Mouse (Mus musculus): ENCODE data around the gene Cog4.
"Not testable (repeated sequence)": the region's sequence is repeated elsewhere in the genome, so short reads cannot be mapped to it uniquely, and the experiment has no call there.

The Cog4 gene

GRCm38 (mm10) chr8:110892913-110893312, 46.5 kb downstream of the Cog4 start:
- peak; percentile 91 for DNase-seq

DNA sequence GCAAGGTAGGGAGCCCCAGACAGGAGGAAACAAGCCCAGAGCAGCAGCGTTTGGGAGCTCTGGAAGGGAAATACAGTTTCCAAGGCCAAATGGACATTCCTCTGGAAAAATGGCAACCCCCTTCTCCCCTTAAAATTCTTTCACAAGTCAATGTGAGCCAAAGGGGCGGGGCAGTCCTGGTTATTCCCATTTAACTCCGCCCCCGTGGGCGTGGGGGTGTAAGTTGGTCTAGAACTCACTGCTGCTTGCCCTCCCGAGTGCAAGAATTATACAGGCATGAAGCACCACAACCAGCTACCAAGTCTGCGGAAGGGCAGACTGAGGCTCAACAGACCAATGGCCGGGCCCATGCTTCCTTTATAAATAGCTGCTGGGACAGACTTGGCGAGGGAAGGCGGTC, 48.5 kb downstream of the Cog4 start:
- DNase-seq = peak; percentile 47

GRCm38 (mm10) chr8:110895254-110895653, 48.9 kb downstream of the Cog4 start:
- DNase-seq = no peak

GRCm38 (mm10) chr8:110895812-110896211, 49.4 kb downstream of the Cog4 start:
- peak; percentile 29 for DNase-seq

- peak; percentile 16 for DNase-seq
These were observed 51.1 kb downstream of the Cog4 start for GRCm38 (mm10) chr8:110897495-110897894.

GRCm38 (mm10) chr8:110901056-110901455, 54.7 kb downstream of the Cog4 start:
- no peak for DNase-seq

DNA sequence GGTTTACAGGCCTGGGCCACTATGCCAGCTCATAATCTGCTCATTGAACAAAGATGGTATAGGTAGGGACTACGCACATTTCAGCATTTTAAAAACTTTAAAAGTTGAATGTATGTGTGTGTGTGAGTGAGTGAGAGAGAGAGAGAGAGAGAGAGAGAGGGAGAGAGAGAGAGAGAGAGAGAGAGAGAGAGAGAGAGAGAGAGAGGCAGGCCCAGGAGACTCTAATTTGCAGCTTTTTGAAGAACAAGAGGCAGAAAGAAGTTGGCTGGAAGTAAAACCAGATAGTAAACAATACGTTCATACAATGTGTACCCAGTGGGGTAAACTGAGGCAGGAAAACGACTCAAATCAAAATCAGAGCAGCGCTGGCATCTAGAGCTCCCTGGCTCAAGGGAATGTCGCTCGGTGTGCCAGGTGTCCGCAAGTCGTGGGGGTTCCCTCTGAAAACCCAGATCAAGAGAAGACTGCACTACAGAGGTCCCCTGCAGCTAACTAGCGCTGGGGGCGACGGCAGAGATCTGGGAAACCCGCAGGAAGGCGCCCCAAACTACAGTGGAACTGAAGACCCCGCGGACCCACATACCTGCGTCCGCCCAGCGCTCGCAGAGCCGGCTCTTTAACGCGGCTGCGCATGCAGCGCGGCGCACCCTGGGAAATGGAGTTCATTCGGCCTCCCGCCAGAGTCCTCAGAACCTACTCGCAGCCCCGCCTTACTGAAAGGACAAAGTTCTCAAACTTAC, 55.6 kb downstream of the Cog4 start, which contains the start of gene Fuk:
Gene Fuk (minus strand): TSS at position 650 of the 740 bp plus-strand sequence.
- peak; percentile 84 for DNase-seq

GRCm38 (mm10) chr8:110902579-110902965, 56.2 kb downstream of the Cog4 start:
- no peak for DNase-seq

GRCm38 (mm10) chr8:110905404-110905803, 59.0 kb downstream of the Cog4 start:
- no peak for DNase-seq

GRCm38 (mm10) chr8:110906682-110907081, 60.3 kb downstream of the Cog4 start:
- DNase-seq = no peak

DNA sequence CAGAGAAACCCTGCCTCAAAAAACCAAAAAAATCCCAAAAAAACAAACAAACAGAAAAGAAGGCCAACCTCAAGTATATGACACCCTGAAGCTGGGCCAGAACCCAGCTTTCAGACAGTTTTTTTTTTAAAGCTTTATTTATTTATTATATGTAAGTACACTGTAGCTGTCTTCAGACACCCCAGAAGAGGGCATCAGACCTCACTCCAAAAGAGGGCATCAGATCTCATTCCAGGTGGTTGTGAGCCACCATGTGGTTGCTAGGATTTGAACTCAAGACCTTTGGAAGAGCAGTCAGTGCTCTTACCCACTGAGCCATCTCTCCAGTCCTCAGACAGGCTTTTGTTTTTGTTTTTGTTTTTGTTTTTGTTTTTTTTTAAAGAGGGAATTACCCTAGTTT, 63.5 kb downstream of the Cog4 start:
- not testable (repeated sequence) for DNase-seq

DNA sequence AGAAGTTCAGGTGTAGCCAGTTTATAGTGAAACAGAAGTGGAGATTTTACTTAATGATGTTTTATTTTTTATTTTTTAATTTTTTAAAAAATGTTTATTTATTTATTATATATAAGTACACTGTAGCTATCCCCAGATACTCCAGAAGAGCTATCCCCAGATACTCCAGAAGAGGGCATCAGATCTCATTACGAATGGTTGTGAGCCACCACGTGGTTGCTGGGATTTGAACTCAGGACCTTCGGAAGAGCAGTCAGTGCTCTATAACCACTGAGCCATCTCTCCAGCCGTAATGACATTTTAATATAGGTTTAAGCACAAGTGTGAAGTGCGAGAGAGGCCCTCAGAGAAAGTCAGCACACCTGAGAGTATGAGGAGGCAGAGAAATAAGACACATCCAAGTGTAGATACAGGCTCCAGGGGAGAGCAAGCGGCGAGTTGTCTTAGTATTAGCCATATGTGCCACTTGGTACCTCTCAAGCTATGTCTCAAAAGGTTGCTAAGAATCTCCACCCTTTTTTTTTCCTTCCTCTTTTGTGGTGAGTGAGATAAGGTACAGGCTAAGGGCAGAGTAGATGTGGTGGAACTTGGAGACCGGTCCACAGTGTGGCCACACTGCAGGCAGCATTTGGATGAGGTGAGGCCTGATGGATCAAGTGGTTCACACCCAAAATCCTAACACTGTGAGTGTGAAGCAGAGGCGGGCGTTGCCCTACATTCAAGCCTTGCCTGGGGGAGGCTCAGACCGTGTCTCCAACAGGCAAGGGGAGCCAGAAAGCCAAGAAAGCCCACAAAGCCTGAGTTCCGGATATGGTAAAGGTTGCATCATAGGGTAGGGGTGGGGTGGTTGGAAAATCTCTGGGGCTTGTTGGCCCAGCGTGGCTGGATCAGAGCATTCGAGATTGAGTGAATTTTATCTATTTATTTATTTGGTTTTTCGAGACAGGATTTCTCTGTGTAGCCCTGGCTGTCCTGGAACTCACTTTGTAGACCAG, 65.5 kb downstream of the Cog4 start:
- no peak for DNase-seq

DNA sequence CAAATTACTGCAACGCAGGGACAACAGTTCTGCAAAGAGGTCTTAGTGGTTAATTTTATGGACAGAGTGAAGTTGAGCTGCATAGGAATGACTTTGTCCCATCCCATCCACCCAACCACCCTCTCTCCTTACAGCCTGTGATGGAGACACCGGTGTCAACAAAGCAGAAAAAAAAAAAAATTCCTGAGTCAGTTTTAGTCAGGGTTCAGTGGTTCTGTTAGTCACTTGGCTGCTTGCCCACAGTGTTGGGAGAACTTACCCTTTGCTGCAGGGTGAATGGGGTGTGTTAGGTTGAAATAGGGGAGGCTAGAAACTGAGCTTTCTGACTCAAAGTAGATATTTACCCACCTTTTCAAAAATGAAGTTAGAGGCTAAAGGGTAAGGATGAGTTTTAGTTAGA, 71.0 kb downstream of the Cog4 start:
- DNase-seq = peak; percentile 63

GRCm38 (mm10) chr8:110918027-110918426, 71.6 kb downstream of the Cog4 start:
- DNase-seq = no peak

DNA sequence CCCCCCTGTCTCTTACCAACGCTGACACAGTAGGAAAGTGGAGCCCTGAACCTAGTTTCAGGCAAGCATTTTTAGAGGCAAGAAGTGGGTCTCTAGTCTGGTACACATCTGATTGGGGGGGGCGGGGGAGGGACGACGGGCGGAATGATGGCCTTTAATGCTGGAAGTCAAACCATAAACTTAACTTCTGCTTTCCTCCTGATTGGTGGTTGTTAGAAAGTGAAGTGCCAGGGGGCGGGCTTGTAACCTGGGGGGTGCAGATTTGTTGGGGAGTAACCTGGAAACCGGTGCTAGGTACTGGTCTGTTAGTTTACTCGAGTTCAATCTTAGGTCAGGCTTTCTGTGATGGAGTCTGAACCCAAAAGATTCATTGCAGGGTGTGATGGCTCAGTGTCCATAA, 72.1 kb downstream of the Cog4 start:
- peak; percentile 67 for DNase-seq

- peak; percentile 97 for DNase-seq
These were observed 73.1 kb downstream of the Cog4 start, which contains the start of gene St3gal2 for GRCm38 (mm10) chr8:110919341-110920031. Gene St3gal2, plus strand, starts transcription at chr8:110919922.

- peak; percentile 82 for DNase-seq
These were observed 73.8 kb downstream of the Cog4 start for GRCm38 (mm10) chr8:110920032-110920772.

- peak; percentile 60 for DNase-seq
These were observed 74.4 kb downstream of the Cog4 start for GRCm38 (mm10) chr8:110920773-110921277.

DNA sequence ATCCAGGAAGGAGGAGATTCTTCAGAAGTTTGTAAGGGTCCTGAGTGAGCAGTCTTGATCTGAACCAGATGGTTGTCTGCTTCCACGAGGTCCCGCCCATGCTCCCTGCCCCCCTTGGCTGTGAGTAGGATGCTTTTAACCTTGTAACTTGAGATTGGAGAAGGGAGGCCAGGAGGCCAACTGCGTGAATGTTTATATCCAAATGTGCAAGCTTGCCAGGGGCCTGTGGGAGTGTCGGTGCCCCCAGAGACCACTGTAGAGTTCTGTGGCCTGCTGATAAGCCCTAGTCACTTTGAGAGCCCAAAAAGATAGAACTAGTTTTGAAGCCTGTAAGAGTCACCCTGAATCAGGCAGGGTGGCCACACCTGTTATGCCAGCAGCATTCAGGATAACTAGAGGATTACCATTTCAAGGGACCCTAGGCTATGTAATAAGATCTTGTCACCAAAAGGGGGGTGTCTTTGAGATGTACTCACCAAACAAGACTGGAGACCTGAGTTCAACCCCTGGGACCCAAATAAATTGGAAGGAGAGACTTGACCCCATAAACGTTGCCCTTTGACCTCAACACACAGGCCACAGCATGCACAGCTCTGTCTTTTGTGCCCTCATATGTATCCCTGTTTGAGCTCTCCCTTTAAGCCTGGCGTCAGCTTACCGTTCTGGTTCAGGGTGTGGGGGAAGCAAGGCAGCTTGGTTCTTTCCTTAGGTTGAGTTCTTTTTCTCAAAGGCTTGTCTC, 75.3 kb downstream of the Cog4 start:
- peak; percentile 60 for DNase-seq

DNA sequence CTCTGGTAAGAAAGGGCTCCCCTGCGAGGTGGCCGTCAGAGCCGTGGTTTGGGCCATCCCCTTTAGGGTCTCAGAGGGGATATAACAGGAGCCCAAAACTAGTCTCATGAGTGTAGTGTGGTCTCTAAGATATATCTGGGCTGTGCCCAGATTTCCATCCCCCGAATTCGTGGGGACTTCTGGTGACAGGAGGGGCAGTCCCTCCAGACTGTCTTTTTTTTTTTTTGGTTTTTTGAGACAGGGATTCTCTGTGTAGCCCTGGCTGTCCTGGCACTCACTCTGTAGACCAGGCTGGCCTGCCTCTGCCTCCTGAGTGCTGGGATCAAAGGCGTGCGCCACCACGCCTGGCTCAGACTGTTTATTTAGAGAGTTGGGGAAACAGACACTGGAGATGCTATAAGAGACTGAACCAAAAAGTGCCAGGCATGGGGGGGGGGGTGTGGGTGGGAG, 79.3 kb downstream of the Cog4 start:
- no peak for DNase-seq

DNA sequence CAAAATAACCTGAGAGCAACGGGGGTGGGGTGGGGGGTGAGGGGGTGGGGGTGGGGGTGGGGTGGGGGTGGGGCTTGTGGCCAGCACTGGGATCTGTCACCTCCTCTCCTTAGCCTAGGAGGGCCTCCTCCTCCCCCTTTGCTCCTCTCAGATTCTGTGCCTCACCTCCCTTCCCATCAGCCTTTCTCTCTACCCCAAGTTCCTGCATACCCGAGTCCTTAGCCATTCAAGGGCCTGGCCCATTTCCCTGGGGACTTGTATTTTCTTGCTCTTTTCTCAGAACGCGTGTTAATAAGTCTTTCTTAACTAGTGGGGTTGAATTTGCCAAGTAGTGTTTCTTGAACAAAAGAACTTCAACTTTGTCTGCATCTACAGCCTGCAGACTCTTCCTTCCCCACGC, 80.3 kb downstream of the Cog4 start:
- no peak for DNase-seq

Measured in cerebellum, adult 9-11 months (tissue).